In the genomic region with DNA sequence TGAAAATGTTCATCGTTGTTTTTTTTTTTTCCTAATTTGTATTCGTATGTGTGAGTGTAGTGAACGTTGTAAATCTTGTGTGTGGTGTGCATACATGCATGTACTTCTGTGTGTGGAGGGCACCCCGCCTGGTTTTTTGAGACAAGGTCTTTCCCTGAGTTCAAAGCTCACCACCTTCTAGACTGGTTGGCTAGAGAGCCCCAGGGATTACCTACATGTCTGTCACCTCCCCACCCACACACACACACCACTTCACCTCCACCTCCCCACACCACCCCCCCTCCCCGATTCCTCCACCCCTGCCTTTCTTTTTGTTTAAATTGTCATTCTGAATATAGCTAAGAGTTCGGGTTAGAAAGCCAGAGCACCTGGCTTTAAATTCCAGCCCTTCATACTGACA, we compare ENCODE assay signal across 23 mouse cellular contexts.
"Had no signal": no experiment of that assay in that cellular context is flagged by ENCODE, and none has a peak within 500 bp of the region (broad histone marks: within the 10 kb centered on the region; RNA-seq: fewer than 3 reads in every experiment).

No protein-coding gene starts in this region.

- DNase-seq: gastrocnemius, adult 2 months; gastrocnemius, postnatal 10 days; gastrocnemius, postnatal 25 days; heart, adult 18-20 months; heart, postnatal 10 days; heart, postnatal 4 days; kidney, adult 11 months; kidney, adult 2 months; kidney, adult 9 months; kidney, postnatal 25 days; kidney, postnatal 4 days; left cerebral cortex, postnatal 4 days had no signal

- H3K36me3 ChIP-seq: heart, embryonic 10.5 days; heart, embryonic 12.5 days; hindbrain, embryonic 10.5 days; hindbrain, embryonic 12.5 days; kidney, embryonic 15.5 days; limb, embryonic 13.5 days; limb, embryonic 15.5 days; liver, embryonic 12.5 days had no signal

- H3K27ac ChIP-seq: gastrocnemius, adult 2 months; heart, embryonic 10.5 days; hindbrain, embryonic 10.5 days; hindbrain, embryonic 12.5 days; hindbrain, embryonic 14.5 days; kidney, embryonic 15.5 days; kidney, postnatal 0 days; left cerebral cortex, adult 2 months; limb, embryonic 13.5 days; limb, embryonic 15.5 days; liver, embryonic 12.5 days had no signal

- H3K4me3 ChIP-seq: gastrocnemius, adult 2 months; heart, embryonic 10.5 days; heart, embryonic 12.5 days; hindbrain, embryonic 10.5 days; hindbrain, embryonic 12.5 days; kidney, embryonic 15.5 days; left cerebral cortex, adult 2 months; limb, embryonic 13.5 days; limb, embryonic 15.5 days; liver, embryonic 12.5 days had no signal
